Mouse (Mus musculus): ENCODE data around the gene Cdc16. TPM values are rescaled to one million over a fixed set of nuclear protein-coding genes. Genes with fewer than 3 reads are reported as not detected.

The Cdc16 gene
- polyA plus RNA-seq, 1 experiment from 2014 or later, result 191 TPM

Other genes starting within 250 kb of the Cdc16 start
- not detected in 2 replicates for gene 1700029H14Rik, start 195.2 kb upstream of the Cdc16 start, polyA plus RNA-seq (2015; fragmentation: Nextera tagmentation; extraction: Ambion mirVana)
- 18.2 and 19.9 TPM in 2 replicates for gene Rasa3, start 80.1 kb upstream of the Cdc16 start, polyA plus RNA-seq (2015; fragmentation: Nextera tagmentation; extraction: Ambion mirVana)
- gene Cfap97d2, start 51.8 kb upstream of the Cdc16 start, polyA plus RNA-seq (2015; fragmentation: Nextera tagmentation; extraction: Ambion mirVana), result 1.4 and 1.8 TPM in 2 replicates
- 40.6 and 42.2 TPM in 2 replicates for gene Upf3a, start 27.9 kb downstream of the Cdc16 start, polyA plus RNA-seq (2015; fragmentation: Nextera tagmentation; extraction: Ambion mirVana)
- not detected in 2 replicates for gene AF366264, start 80.7 kb downstream of the Cdc16 start, polyA plus RNA-seq (2015; fragmentation: Nextera tagmentation; extraction: Ambion mirVana)
- 40.8 and 47.4 TPM in 2 replicates for gene Champ1, start 112.0 kb downstream of the Cdc16 start, polyA plus RNA-seq (2015; fragmentation: Nextera tagmentation; extraction: Ambion mirVana)
- gene Coprs, start 132.6 kb downstream of the Cdc16 start, polyA plus RNA-seq (2015; fragmentation: Nextera tagmentation; extraction: Ambion mirVana), result 85.8 and 89.8 TPM in 2 replicates

Measured in forebrain, embryonic 13.5 days (tissue).